Comparison of ENCODE assay signal across 8 mouse cellular contexts in genomic region chr13:103920933-103921830, GRCm38 (mm10). TPM values are rescaled to one million over a fixed set of nuclear protein-coding genes. Genes with fewer than 3 reads are reported as not detected.
DNase-seq lines count a peak whose midpoint lies in the region; ATAC-seq and TF ChIP-seq lines count a peak whose summit lies in the region.

No protein-coding gene starts in this region.

- H3K4me1 ChIP-seq in embryonic facial prominence, embryonic 14.5 days (ENCODE audit: control insufficient read depth, insufficient read depth, low read length) = peaks cover 18% of the 10 kb centered on the region
- H3K4me1 ChIP-seq in limb, embryonic 14.5 days (ENCODE audit: control insufficient read depth, insufficient read depth, low read length) = peaks cover 25% of the 10 kb centered on the region
- peaks cover 25% of the 10 kb centered on the region for H3K4me1 ChIP-seq in midbrain, embryonic 16.5 days (ENCODE audit: control insufficient read depth, insufficient read depth, low read length)

- H3K36me3 ChIP-seq in embryonic facial prominence, embryonic 14.5 days (ENCODE audit: control insufficient read depth, insufficient read depth, low read length) = no peaks in the 10 kb centered on the region
- H3K36me3 ChIP-seq in limb, embryonic 14.5 days (ENCODE audit: control insufficient read depth, insufficient read depth, low read length) = no peaks in the 10 kb centered on the region
- no peaks in the 10 kb centered on the region for H3K36me3 ChIP-seq in midbrain, embryonic 16.5 days (ENCODE audit: control insufficient read depth, insufficient read depth, low read length)

- TF ChIP-seq POLR2A in limb, embryonic 14.5 days (IDR thresholded peaks at IDR 0.05; ENCODE audit: borderline replicate concordance, extremely low read depth, insufficient read depth, insufficient read length) = peak; percentile 77; the same call in 1 of the 2 replicates

- no peaks in the 10 kb centered on the region for H3K9me3 ChIP-seq in embryonic facial prominence, embryonic 14.5 days (ENCODE audit: control insufficient read depth, low read length)
- H3K9me3 ChIP-seq in limb, embryonic 14.5 days (ENCODE audit: control insufficient read depth, low read length) = no peaks in the 10 kb centered on the region
- no peaks in the 10 kb centered on the region for H3K9me3 ChIP-seq in midbrain, embryonic 16.5 days (replicated peaks; ENCODE audit: control insufficient read depth, low read length, poor library complexity, severe bottlenecking)

- H3K27me3 ChIP-seq in embryonic facial prominence, embryonic 14.5 days (replicated peaks; ENCODE audit: control insufficient read depth, insufficient read depth, low read length) = no peaks in the 10 kb centered on the region
- H3K27me3 ChIP-seq in limb, embryonic 14.5 days (ENCODE audit: control insufficient read depth, insufficient read depth, low read length) = no peaks in the 10 kb centered on the region
- no peaks in the 10 kb centered on the region for H3K27me3 ChIP-seq in midbrain, embryonic 16.5 days (ENCODE audit: control insufficient read depth, insufficient read depth, low read depth, low read length)

- H3K4me3 ChIP-seq in embryonic facial prominence, embryonic 14.5 days (ENCODE audit: low read depth, low read length) = peak overlapping the region; percentile 99
- peak overlapping the region; percentile 95 for H3K4me3 ChIP-seq in limb, embryonic 14.5 days (replicated peaks; ENCODE audit: low read length)
- H3K4me3 ChIP-seq in midbrain, embryonic 16.5 days (ENCODE audit: low read depth, low read length) = peak overlapping the region; percentile 91

- H3K9ac ChIP-seq in embryonic facial prominence, embryonic 14.5 days (ENCODE audit: low read depth, low read length) = peak overlapping the region; percentile 100
- H3K9ac ChIP-seq in limb, embryonic 14.5 days (ENCODE audit: low read depth, low read length, severe bottlenecking) = peak overlapping the region; percentile 100
- H3K9ac ChIP-seq in midbrain, embryonic 16.5 days (ENCODE audit: low read depth, low read length) = peak overlapping the region; percentile 97

- ATAC-seq in embryonic facial prominence, embryonic 14.5 days (ENCODE audit: low read depth) = peak; percentile 91
- ATAC-seq in limb, embryonic 14.5 days (ENCODE audit: low FRiP score, low read depth) = peak; percentile 87
- peak; percentile 96 for ATAC-seq in midbrain, embryonic 16.5 days

- H3K4me2 ChIP-seq in embryonic facial prominence, embryonic 14.5 days (ENCODE audit: low read depth, low read length) = peak overlapping the region; percentile 60
- H3K4me2 ChIP-seq in limb, embryonic 14.5 days (replicated peaks; ENCODE audit: low read depth, low read length, severe bottlenecking) = peak overlapping the region; percentile 77
- peak overlapping the region; percentile 82 for H3K4me2 ChIP-seq in midbrain, embryonic 16.5 days (ENCODE audit: low read length)

- peak overlapping the region; percentile 100 for H3K27ac ChIP-seq in embryonic facial prominence, embryonic 14.5 days (replicated peaks; ENCODE audit: low read depth, low read length)
- H3K27ac ChIP-seq in limb, embryonic 14.5 days (replicated peaks; ENCODE audit: low read depth, low read length) = peak overlapping the region; percentile 100
- peak overlapping the region; percentile 100 for H3K27ac ChIP-seq in midbrain, embryonic 16.5 days (ENCODE audit: low read length)

- peak; percentile 81 for DNase-seq in 3134 (ENCODE audit: extremely low read depth, insufficient read length, low spot score)
- DNase-seq in adrenal gland, postnatal 25 days = peak; percentile 93
- DNase-seq in embryonic facial prominence, embryonic 14.5 days (ENCODE audit: low spot score) = peak; percentile 94
- DNase-seq in heart, adult 8-10 months (ENCODE audit: low spot score) = peak; percentile 80
- peak; percentile 91 for DNase-seq in kidney, adult 9 months
- DNase-seq in limb, embryonic 14.5 days (ENCODE audit: low spot score) = peak; percentile 85
- DNase-seq in spleen, postnatal 14 days (ENCODE audit: low spot score in 2 of 2) = peak; percentile 77 to 82

- WGBS in embryonic facial prominence, embryonic 14.5 days = under 1% methylated on average over 38 of the region's 125 CpGs
- under 1% methylated on average over 50 of the region's 125 CpGs for WGBS in limb, embryonic 14.5 days
- under 1% methylated on average over 66 of the region's 125 CpGs for WGBS in midbrain, embryonic 16.5 days

RNA-seq across cellular contexts. Expression of gene Erbin, which starts 0.9 kb away (rescaled TPM):
- 90.1 and 102 TPM in 2 replicates for total RNA-seq in adrenal gland, postnatal 25 days (2021)
- 33.9 and 35.3 TPM in 2 replicates for polyA plus RNA-seq in embryonic facial prominence, embryonic 14.5 days (2014; fragmentation: Nextera tagmentation; extraction: Ambion mirVana)
- 10 to 100 TPM; 43.2 to 48.3 (median 45.9) TPM for total RNA-seq in heart, adult 8-10 months (2022)
- polyA plus RNA-seq in limb, embryonic 14.5 days (2012; rRNA removed) = 36.6 and 39.7 TPM in 2 replicates
- 40.2 and 43.0 TPM in 2 replicates for polyA plus RNA-seq in limb, embryonic 14.5 days (2014; fragmentation: Nextera tagmentation; extraction: Ambion mirVana)
- 6.3 and 7.7 TPM in 2 replicates for polyA plus RNA-seq in midbrain, embryonic 16.5 days (2015; fragmentation: Nextera tagmentation; extraction: Ambion mirVana)

Comparison
In these comparisons a context has a peak if more than half of its experiments do, and no peak if none do; other contexts are left out.
1. Peak in every context shown above with its lines: DNase-seq, ATAC-seq, H3K4me3 ChIP-seq and H3K27ac ChIP-seq.